Mouse (Mus musculus) CH12.LX (cell line): ENCODE measurements around the gene Tsen2. TPM values are rescaled to one million over a fixed set of nuclear protein-coding genes. Genes with fewer than 3 reads are reported as not detected.

Experiments used
- DNase-seq: peaks from one replicate; pipeline ENCODE4 v3.0.0-alpha.2; 2013; ENCODE audit errors: extremely low read depth
- H3K27ac ChIP-seq: 2 replicates; pipeline ENCODE4 v1.5.1; 2012; ENCODE audit warnings: low read depth, mild to moderate bottlenecking, control low read depth, moderate library complexity; ENCODE audit not compliant: insufficient read depth
- H3K27me3 ChIP-seq: replicated peaks from 2 replicates; pipeline ENCODE3; 2012; ENCODE audit warnings: inconsistent platforms
- H3K36me3 ChIP-seq, 2 experiments: replicated peaks in 1 of 2; 2 replicates each; pipeline versions ENCODE3 to v1.6.1; 2012; ENCODE audit warnings: inconsistent platforms in 1 of 2, low read length in 1 of 2, mild to moderate bottlenecking in 1 of 2, mixed read lengths in 1 of 2, moderate library complexity in 1 of 2; ENCODE audit not compliant: control insufficient read depth in 1 of 2, insufficient read depth in 1 of 2
- H3K4me1 ChIP-seq, 2 experiments: 2 replicates each; pipeline ENCODE4 v1.6.1; 2012; ENCODE audit warnings: inconsistent platforms in 1 of 2, moderate library complexity in 1 of 2; ENCODE audit not compliant: insufficient read depth in 2 of 2, control insufficient read depth in 1 of 2
- H3K4me2 ChIP-seq: 2 replicates; pipeline ENCODE4 v1.6.1; 2012; ENCODE audit warnings: low read depth, mild to moderate bottlenecking, control low read depth; ENCODE audit not compliant: poor library complexity, insufficient read depth, severe bottlenecking
- H3K4me3 ChIP-seq, 3 experiments: fragments of 150-350 bp in 1 of 3; sonication (generic) in 1 of 3; replicated peaks in 1 of 3; 2 replicates each; pipeline versions ENCODE3 to v1.5.1; 2011 to 2012; ENCODE audit warnings: low read depth in 2 of 3, low read length in 2 of 3, mild to moderate bottlenecking in 2 of 3, moderate library complexity in 2 of 3, control low read depth in 1 of 3, improper control_type of control experiment in 1 of 3, inconsistent platforms in 1 of 3, mixed read lengths in 1 of 3; ENCODE audit not compliant: poor library complexity in 1 of 3
- H3K79me2 ChIP-seq: replicated peaks from 2 replicates; pipeline ENCODE4 v1.6.1; 2012; ENCODE audit warnings: mild to moderate bottlenecking, moderate library complexity; ENCODE audit not compliant: control insufficient read depth, poor library complexity, insufficient read depth, severe bottlenecking; ENCODE audit errors: extremely low read depth
- H3K9ac ChIP-seq: 2 replicates; pipeline ENCODE4 v1.6.1; 2012; ENCODE audit warnings: low read depth, mild to moderate bottlenecking, control low read depth, moderate library complexity; ENCODE audit not compliant: insufficient read depth
- H3K9me3 ChIP-seq: replicated peaks from 2 replicates; pipeline ENCODE3; 2012; ENCODE audit warnings: low read length, inconsistent platforms, mixed read lengths
- CHD1 ChIP-seq: IDR thresholded peaks from 2 replicates; pipeline ENCODE4 v1.6.1; 2012; ENCODE audit warnings: low read depth, low read length, improper control_type of control experiment, inconsistent platforms
- CHD2 ChIP-seq: IDR thresholded peaks from 2 replicates; pipeline ENCODE4 v1.6.1; 2011; ENCODE audit warnings: low read length, improper control_type of control experiment
- CTCF ChIP-seq, 2 experiments: IDR thresholded peaks in 1 of 2; conservative IDR thresholded peaks in 1 of 2; 2 replicates each; pipeline ENCODE4 v1.5.1; 2011 to 2012; ENCODE audit warnings: low read depth in 2 of 2, low read length in 2 of 2, improper control_type of control experiment in 1 of 2, inconsistent platforms in 1 of 2, mild to moderate bottlenecking in 1 of 2, moderate library complexity in 1 of 2
- EP300 ChIP-seq: IDR thresholded peaks from 2 replicates; pipeline ENCODE4 v1.6.1; 2011; ENCODE audit warnings: low read length, improper control_type of control experiment
- ETS1 ChIP-seq: conservative IDR thresholded peaks from 2 replicates; pipeline ENCODE4 v1.6.1; 2012; ENCODE audit warnings: low read depth, mild to moderate bottlenecking, inconsistent platforms, low read length, improper control_type of control experiment, moderate library complexity
- GABPA ChIP-seq: IDR thresholded peaks from 2 replicates; pipeline ENCODE4 v1.6.1; 2012; ENCODE audit warnings: low read depth, low read length, improper control_type of control experiment, inconsistent platforms; ENCODE audit not compliant: insufficient replicate concordance
- HCFC1 ChIP-seq: IDR thresholded peaks from 2 replicates; pipeline ENCODE4 v1.6.1; 2012; ENCODE audit warnings: low read depth, mild to moderate bottlenecking, inconsistent platforms, low read length, improper control_type of control experiment
- IRF4 ChIP-seq: IDR thresholded peaks from 2 replicates; pipeline ENCODE4 v1.6.1; 2014; ENCODE audit warnings: low read depth, mild to moderate bottlenecking, inconsistent platforms, low read length, improper control_type of control experiment
- KAT2A ChIP-seq: IDR thresholded peaks from 2 replicates; pipeline ENCODE4 v1.6.1; 2012; ENCODE audit warnings: low read length, improper control_type of control experiment, inconsistent platforms; ENCODE audit not compliant: insufficient replicate concordance
- MAX ChIP-seq: IDR thresholded peaks from 2 replicates; pipeline ENCODE4 v1.6.1; 2011; ENCODE audit warnings: low read length, improper control_type of control experiment
- MAZ ChIP-seq: IDR thresholded peaks from 2 replicates; pipeline ENCODE4 v1.6.1; 2012; ENCODE audit warnings: low read depth, mild to moderate bottlenecking, inconsistent platforms, low read length, improper control_type of control experiment, moderate library complexity
- MEF2A ChIP-seq: IDR thresholded peaks from 2 replicates; pipeline ENCODE4 v1.6.1; 2014; ENCODE audit warnings: low read depth, mild to moderate bottlenecking, inconsistent platforms, low read length, improper control_type of control experiment, borderline replicate concordance
- NELFE ChIP-seq: IDR thresholded peaks from 2 replicates; pipeline ENCODE4 v1.6.1; 2011; ENCODE audit warnings: low read depth, low read length, improper control_type of control experiment
- NRF1 ChIP-seq: IDR thresholded peaks from 2 replicates; pipeline ENCODE4 v1.6.1; 2014; ENCODE audit warnings: low read depth, mild to moderate bottlenecking, inconsistent platforms, low read length, improper control_type of control experiment, moderate library complexity
- PAX5 ChIP-seq: IDR thresholded peaks from 2 replicates; pipeline ENCODE4 v1.6.1; 2012; ENCODE audit warnings: low read length, inconsistent platforms, mixed read lengths
- POLR2A ChIP-seq: IDR thresholded peaks from 2 replicates; pipeline ENCODE4 v1.6.1; 2011; ENCODE audit warnings: low read depth, mild to moderate bottlenecking, improper control_type of control experiment, low read length
- POLR2AphosphoS2 ChIP-seq: IDR thresholded peaks from 2 replicates; pipeline ENCODE4 v1.6.1; 2011; ENCODE audit warnings: low read depth, low read length, improper control_type of control experiment
- RAD21 ChIP-seq: IDR thresholded peaks from 2 replicates; pipeline ENCODE4 v1.6.1; 2011; ENCODE audit warnings: low read depth, mild to moderate bottlenecking, low read length, improper control_type of control experiment, moderate library complexity
- RCOR1 ChIP-seq: conservative IDR thresholded peaks from 2 replicates; pipeline ENCODE4 v1.6.1; 2012; ENCODE audit warnings: low read depth, mild to moderate bottlenecking, inconsistent platforms, low read length, improper control_type of control experiment
- SMC3 ChIP-seq: IDR thresholded peaks from 2 replicates; pipeline ENCODE4 v1.6.1; 2011; ENCODE audit warnings: low read depth, low read length, improper control_type of control experiment
- TCF12 ChIP-seq: IDR thresholded peaks from 2 replicates; pipeline ENCODE4 v1.6.1; 2014; ENCODE audit warnings: low read depth, mild to moderate bottlenecking, inconsistent platforms, low read length, improper control_type of control experiment
- UBTF ChIP-seq: IDR thresholded peaks from 2 replicates; pipeline ENCODE4 v1.6.1; 2012; ENCODE audit warnings: low read depth, mild to moderate bottlenecking, inconsistent platforms, low read length, improper control_type of control experiment, moderate library complexity
- USF1 ChIP-seq: IDR thresholded peaks from 2 replicates; pipeline ENCODE4 v1.6.1; 2014; ENCODE audit warnings: low read depth, mild to moderate bottlenecking, inconsistent platforms, low read length, improper control_type of control experiment
- ZC3H11A ChIP-seq: IDR thresholded peaks from 2 replicates; pipeline ENCODE4 v1.6.1; 2012; ENCODE audit warnings: low read depth, mild to moderate bottlenecking, inconsistent platforms, low read length, improper control_type of control experiment
- ZKSCAN1 ChIP-seq: IDR thresholded peaks from 2 replicates; pipeline ENCODE4 v1.6.1; 2012; ENCODE audit warnings: low read depth, inconsistent platforms, low read length, improper control_type of control experiment, borderline replicate concordance
- ZMIZ1 ChIP-seq: IDR thresholded peaks from 2 replicates; pipeline ENCODE4 v1.6.1; 2012; ENCODE audit warnings: low read depth, mild to moderate bottlenecking, inconsistent platforms, low read length, improper control_type of control experiment
- ZNF384 ChIP-seq: IDR thresholded peaks from 2 replicates; pipeline ENCODE4 v1.6.1; 2012; ENCODE audit warnings: low read depth, low read length, improper control_type of control experiment, inconsistent platforms
- dilution Hi-C: fragments of 300-500 bp; cut with MboI; formaldehyde crosslinking; loops from 2 replicates; pipeline ENCODE4 v1.14.3; 2020; ENCODE audit warnings: low sequenced_read_pairs; ENCODE audit not compliant: extremely low pct_unique_long_range_greater_than_20kb, extremely low pct_ligation_motif_present
- in situ Hi-C: fragments of 300-500 bp; cut with MboI; formaldehyde crosslinking; loops from 3 replicates; pipeline ENCODE4 v1.14.3; 2019; ENCODE audit warnings: low sequenced_read_pairs, low pct_ligation_motif_present, low pct_unique_long_range_greater_than_20kb, mixed read lengths
- polyA plus RNA-seq: library from polyadenylated mRNA; unstranded; fragments of >175 nt; gene quantifications from 2 replicates; pipeline ENCODE4 v1.2.1, GENCODE M21; 2012; ENCODE audit warnings: low read depth; ENCODE audit not compliant: insufficient read length
- total RNA-seq, 2 experiments: library from RNA; depleted of rRNA; stranded (reverse); fragments of 300-350 nt in 1 of 2; fragments of >200 nt in 1 of 2; gene quantifications; 2 replicates each; pipeline ENCODE4 v1.2.3; 2012 to 2014

The Tsen2 gene
- total and polyA plus RNA-seq, 3 experiments = 17.2 to 30.1 (median 20.4) TPM

DNA sequence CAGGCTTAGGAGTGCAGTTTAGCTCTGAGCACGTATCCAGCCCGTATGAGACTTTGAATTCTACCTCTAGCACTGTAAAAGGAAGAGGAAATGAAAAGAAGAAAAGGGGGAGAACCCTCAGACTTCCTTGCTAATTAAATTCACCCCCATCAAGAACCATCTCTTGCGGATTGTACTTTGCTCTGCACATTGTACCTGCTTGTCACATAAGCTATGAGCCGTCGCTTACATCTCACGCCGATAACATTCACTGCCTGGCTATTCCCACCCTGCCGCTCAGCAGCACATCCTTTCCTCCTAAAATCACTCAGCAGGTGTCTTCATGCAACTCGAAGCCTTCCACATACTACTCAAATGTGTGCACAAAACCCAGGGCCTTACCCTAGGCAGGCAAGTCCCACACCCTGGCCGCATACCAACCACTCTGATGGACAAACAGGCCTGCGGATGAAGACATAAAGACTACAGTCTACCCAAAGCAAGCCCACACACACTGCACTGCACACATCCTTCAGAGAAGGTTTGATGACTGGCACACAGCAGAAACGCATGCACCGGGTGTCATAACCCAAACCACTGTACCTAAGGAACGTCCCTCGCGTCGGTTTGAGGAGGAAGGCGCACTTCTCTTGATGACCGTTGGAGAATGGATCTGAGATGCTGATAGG is 47.4 kb downstream of the Tsen2 start:
- Histone ChIP-seq H3K79me2 (no peaks in the 10 kb centered on the region), H3K9ac (no peak overlapping the region), H3K9me3 (no peaks in the 10 kb centered on the region), H3K4me3 (no peak overlapping the region), H3K27ac (no peak overlapping the region), H3K27me3 (peaks cover 4% of the 10 kb centered on the region), H3K4me2 (no peak overlapping the region), H3K4me1 (peaks cover 2 to 5% of the 10 kb centered on the region in 2 experiments; a peak in 2 of 4 replicates), H3K36me3 (no peaks in the 10 kb centered on the region)
- no peak for TF ChIP-seq MAZ
- TF ChIP-seq ETS1 = no peak
- no peak for TF ChIP-seq PAX5
- TF ChIP-seq NRF1 = no peak
- TF ChIP-seq CTCF (conservative IDR thresholded peaks at IDR 0.05 in 1 of 2, IDR thresholded peaks at IDR 0.05 in 1 of 2; ENCODE audit: low read depth in 2 of 2, low read length in 2 of 2) = no peak
- no peak for TF ChIP-seq GABPA
- TF ChIP-seq RCOR1 = no peak
- TF ChIP-seq ZMIZ1 = no peak
- TF ChIP-seq MEF2A = no peak
- no peak for TF ChIP-seq USF1
- no peak for TF ChIP-seq UBTF
- TF ChIP-seq KAT2A = no peak
- TF ChIP-seq ZNF384 = no peak
- no peak for TF ChIP-seq NELFE
- TF ChIP-seq MAX = no peak
- TF ChIP-seq HCFC1 = no peak
- no peak for TF ChIP-seq ZC3H11A
- TF ChIP-seq RAD21 = no peak
- in situ Hi-C loops = no loop called here
- no peak for DNase-seq
- dilution Hi-C loops = no loop called here

DNA sequence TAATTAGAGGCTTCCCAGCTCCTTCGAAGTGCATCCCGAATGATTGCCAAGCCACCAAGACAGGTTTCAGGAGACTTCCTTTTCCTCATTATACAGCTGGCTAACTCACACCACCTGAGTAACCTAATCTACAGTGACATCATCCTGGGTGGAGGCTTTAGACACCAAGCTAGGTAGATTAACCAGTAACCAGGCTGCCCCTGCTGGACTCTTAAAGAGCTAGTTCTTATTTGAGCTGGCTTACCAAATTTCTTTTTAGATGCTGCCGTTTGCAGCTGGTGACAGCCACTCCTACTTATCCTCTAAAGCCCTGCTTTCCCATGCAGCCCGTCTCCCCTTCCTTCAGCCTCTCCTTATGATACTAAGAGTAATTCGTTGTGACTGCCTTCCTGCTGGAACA is 48.0 kb downstream of the Tsen2 start, which contains the start of gene Mkrn2os:
Mkrn2os (minus strand) TSS at position 119 of the 400 bp plus-strand sequence.
- no peak within 1 kb of the TSS for H3K4me2 ChIP-seq

More for the DNA sequence above, 48.0 kb downstream of the Tsen2 start, which contains the start of gene Mkrn2os:
- DNase-seq = no peak
- no peaks in the 10 kb centered on the region for H3K79me2 ChIP-seq
- H3K36me3 ChIP-seq = no peaks in the 10 kb centered on the region
- H3K9me3 ChIP-seq = no peaks in the 10 kb centered on the region
- peaks cover 2 to 5% of the 10 kb centered on the region in 2 experiments; a peak in 2 of 4 replicates for H3K4me1 ChIP-seq
- H3K9ac ChIP-seq = no peak within 1 kb of the TSS
- no peak within 1 kb of the TSS for H3K4me3 ChIP-seq
- H3K27ac ChIP-seq = no peak within 1 kb of the TSS
- in situ Hi-C loops (no loop called here), dilution Hi-C loops (no loop called here)
- TF ChIP-seq ZKSCAN1 (no peak), POLR2AphosphoS2 (no peak), CHD1 (no peak), POLR2A (no peak), ZC3H11A (no peak), TCF12 (no peak), IRF4 (no peak), CHD2 (no peak), SMC3 (no peak), RCOR1 (no peak), UBTF (no peak), EP300 (no peak)
- H3K27me3 ChIP-seq = peaks cover 4% of the 10 kb centered on the region
